Mouse (Mus musculus): Measurements from ENCODE around the gene Chn2.

The Chn2 gene

DNA sequence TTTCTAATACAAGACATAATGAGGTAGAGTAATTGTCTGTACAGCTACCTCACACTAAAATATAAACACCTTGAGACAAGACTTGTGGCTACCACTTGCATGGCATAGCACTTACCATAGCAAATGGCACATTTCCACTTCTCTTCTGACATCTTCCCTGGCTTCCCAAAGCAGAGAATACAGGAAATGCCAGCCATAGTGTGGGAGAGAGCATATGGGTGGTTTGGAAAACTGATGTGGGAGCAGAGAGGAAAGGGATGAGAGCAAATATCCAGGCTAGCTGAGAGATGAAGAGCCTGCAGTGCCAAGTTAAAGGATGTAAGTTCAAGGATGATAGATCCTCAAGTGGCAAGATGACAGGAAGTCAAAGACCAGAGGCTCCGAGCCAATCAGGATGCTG, 266.4 kb downstream of the Chn2 start:
- DNase-seq, result no peak

DNA sequence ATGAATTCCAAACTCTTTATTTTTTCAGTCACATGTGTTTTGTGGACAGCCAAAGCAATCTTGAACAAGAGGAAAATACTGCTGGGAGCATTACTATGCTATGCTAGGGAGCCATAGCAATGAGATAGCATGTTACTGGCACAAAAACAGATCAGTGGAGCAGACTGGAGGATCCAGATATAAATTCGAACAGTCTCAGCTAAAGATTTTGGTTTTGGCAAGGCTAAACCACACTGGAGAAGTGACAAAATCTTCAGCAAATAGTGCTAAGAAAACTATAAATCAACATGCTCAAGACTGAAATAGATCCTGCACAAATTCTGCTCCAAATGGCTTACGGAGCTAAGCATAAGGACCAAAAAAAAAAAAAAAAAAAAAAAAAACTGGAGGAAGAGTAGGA, 273.7 kb downstream of the Chn2 start:
- DNase-seq, result no peak

DNA sequence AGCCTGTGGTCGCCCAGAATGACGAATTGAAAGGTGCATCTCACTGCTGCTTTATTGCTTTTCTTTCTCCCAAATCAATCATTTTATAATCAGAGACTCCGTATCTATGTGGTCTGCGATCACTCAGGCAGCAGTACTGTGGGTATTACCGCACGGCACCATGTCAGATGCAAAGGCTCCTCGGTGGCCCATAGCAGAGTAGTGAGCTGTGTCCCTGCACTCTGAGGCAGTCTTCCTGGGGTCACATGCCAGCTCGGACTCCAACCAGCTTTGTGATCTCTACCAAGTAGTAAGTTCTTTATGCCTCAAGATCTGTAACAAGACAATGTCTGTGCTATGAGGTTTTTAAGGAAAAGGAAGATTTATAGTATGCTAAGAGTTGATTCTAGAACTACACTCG, 279.3 kb downstream of the Chn2 start:
- no peak for DNase-seq

DNA sequence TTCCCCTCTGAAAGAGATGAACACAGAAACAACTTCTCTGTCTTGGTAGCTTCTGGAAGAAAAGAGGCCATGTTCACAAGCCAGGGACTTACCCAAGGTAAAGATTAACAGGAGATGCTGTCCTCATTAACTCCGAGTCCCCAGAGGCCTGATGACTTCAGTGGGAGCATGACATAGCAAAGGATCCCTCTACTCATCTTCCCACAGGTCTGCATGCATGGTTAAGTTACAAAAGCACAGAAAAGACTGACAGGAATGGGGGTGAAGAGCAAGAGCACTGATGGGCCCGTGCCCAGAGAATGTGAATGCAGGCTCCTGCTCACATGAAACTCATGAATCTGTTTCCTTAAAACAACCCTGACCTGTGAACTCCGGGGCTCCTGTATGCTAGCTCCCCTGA, 279.8 kb downstream of the Chn2 start:
- peak; percentile 14 to 47 for DNase-seq

DNA sequence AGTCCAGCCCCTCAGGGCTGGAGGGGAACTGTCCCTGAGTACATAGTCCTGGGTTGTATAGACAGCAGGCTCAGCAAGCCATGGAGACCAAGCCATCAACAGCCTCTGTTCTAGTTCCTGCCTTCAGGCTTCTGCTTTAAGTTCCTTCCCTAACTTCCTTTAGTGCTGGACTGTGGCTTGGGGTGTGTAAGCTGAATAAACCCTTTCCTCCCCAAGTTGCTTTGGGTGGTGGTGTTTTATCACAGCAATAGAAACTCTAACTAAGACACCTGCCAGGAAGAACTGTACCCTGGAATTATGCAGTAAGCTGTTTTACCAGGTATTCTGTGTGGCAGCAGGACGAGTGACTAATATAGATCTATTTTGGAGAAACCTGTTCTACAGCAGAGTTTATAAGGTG, 280.9 kb downstream of the Chn2 start:
- no peak for DNase-seq

DNA sequence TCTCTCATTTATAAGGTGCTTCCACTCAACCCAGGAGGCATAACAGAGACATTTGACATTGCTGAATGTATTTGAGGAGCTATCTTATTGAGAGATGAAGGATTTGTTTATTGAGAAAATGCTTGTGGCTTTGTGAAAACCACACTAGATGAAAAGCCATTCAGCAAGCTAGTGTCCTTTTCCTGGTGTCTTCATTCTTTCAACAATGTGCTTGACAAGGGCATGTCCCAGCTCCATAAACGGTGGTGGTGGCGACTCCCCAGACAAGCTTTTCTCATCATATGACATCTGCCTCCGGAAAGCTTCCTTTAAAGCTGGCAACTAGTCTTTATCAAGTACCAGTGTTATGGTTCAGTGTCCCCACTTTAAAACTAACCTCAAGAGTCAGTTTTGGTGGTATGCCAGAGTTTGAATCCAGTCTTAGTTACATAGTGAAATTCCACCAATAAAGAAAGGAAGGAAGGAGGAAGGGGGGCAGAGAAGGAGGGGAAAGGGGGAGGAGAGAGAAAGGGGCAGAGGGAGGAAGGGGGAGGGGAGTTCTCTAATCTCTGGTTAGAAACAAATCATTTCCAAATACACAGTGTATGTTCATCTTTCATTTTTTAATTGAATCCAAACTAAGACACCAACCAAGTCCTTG, 286.0 kb downstream of the Chn2 start, which contains the start of gene Prr15:
Prr15 (plus strand) TSS at position 590 of the 640 bp plus-strand sequence.
- DNase-seq, result no peak

DNA sequence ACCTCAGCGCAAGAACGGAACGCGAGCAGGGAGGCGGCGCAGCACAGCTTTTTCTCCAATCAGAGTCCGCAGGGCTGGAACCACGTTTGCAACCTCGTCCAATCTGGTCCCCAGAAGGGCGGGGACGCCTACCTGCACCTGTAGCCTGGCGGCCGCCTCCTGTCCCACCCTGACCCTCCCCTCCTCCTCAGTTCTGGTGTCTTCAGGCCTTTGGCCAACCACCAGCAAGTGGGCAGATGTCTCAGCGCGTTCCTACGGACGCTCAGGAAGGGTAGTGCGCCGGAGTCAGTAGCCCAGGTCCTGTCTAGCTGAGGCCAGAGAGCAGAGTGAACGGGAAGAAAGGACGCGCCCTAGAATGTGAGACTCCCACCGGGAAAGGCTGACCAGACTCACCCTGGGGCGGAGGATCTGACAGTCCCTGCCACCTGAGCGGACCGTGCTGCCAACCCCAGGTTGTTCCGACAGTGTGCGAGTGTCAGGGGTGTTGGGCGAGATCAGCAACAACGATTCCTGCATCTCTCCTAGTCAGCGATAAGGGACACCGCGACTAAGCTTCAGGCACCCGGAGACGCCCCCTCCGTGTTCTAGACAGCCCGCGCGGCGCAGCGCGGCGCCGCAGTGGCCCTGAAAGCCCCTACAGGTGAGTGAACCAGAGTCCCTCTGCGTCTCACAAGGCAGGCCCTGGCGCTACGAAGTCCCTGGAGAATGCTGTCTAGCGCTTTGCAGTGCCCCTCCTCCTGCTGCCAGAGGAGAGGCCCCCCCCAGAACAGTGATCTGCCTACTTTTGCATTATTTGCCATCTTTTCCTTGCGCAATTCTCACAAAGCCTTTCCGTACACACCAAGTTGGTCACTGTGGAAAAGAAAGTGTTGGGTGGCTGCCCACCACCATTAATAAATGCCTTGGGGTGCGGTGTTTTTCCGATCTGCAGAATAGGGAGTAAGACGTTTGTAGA, 287.6 kb downstream of the Chn2 start:
- peak; percentile 88 to 95 for DNase-seq

DNA sequence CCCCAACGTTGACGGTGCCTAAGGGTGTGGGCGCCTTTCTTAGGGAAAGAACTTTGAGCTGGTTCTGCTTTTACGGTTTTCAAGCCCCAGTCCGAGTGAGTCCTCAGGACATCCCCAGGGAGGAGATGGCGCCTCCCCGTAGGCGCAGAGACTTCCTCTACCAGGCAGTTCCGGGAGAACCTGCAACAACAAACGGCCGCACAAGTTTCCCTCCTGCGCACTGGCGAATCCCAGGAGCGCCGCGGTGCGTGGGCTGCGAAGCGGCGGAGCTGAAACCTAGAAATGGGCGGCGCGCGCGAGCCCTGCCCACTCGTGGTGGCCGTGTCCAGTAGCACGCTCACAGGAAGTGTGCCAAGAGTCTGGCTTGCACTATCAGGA, 288.3 kb downstream of the Chn2 start:
- DNase-seq, result peak; percentile 79 to 87

DNA sequence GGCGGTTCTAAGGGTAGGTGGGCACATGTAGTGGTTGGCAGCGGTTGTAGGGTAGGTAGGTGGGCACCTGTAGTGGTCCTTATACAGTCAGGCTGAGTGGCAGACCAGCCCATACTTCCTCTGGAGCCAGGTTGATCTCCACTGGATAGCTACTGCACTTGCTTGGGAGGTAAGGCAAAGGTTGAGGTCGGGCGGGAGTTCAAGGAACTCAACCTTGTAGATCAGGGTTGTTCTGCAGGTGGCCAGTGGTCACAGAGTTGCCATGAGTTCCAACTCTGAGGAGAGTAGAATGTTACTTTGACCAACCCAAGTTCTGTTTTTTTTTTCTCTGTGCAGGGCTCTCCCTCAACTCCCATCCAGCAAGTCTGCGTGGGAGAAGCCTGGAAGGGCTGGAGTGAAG, 289.4 kb downstream of the Chn2 start:
- peak; percentile 20 to 67 for DNase-seq

DNA sequence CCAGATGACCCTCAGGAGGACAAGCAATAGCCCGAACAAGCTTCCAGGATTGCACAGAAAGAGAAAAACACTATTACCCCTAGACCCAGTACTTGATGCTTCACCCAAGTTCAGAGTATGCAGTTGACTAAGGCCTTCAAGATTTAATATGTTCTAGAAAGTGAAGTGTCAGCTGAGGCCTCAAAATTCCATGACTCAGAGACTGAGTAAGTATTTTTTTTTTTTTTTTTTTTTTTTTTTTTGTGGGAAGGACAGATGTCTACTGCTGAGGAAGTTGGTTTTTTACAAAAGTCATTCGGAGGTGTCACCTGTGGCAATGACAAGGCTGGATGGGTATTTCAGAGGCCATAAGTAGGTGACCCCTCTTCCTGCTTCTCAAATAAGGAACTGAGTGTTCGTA, 290.2 kb downstream of the Chn2 start:
- DNase-seq, result no peak

DNA sequence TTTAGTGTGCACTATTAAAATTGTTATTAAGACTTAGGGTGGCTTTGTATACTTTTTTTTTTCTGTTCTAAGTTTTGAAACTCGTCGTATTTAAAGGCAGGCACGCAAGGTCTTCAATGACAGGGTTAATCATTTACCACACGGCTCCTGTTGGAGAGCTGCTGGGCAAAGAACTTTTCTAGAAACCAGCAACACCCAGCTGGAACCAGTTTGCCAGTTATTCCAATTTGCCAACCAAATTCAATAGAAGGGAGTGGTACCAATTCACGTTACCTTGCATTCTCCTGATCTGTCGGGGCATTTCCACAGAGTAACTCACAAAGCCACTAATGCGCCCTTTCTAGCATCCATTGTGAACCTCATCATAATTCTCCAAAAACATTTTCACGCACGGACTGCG, 290.8 kb downstream of the Chn2 start:
- peak; percentile 65 to 79 for DNase-seq

DNA sequence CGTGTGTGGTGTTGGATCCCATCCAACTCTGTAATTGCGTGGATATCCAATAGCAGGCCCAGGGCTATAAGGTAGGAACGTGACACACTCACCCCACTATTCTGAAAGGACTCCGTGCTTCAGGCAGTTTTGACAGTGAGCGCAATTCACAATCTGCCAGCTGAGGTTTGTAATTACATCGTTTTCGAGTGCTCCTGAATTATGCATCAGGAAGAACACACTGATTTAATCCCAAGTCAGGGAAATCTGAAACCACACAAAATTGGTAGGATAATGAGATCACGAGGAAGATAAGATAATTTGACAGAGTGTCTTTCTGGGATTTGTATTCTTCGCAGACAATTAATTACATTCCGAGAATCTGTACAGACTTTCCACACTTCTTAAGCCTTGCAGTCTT, 292.4 kb downstream of the Chn2 start:
- DNase-seq, result no peak

DNA sequence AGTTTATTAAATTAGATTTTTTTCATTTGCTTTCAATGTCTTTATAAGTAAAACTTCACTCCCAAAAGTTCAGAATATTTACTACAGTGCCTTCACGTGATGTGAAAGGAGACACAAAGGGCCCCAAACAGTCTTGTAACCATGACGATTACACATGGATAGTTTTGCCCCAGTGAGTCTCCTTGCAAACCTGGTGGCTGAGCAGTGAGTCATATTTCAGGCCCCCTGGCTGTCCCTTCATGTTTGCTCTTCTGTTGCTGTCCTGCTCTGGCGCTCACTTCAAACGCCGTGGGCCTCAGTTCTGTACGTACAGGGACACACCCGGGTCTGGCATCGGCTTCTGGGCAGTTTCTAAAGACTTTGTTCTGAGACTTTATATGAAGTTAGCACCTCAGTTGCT, 292.8 kb downstream of the Chn2 start:
- no peak for DNase-seq

DNA sequence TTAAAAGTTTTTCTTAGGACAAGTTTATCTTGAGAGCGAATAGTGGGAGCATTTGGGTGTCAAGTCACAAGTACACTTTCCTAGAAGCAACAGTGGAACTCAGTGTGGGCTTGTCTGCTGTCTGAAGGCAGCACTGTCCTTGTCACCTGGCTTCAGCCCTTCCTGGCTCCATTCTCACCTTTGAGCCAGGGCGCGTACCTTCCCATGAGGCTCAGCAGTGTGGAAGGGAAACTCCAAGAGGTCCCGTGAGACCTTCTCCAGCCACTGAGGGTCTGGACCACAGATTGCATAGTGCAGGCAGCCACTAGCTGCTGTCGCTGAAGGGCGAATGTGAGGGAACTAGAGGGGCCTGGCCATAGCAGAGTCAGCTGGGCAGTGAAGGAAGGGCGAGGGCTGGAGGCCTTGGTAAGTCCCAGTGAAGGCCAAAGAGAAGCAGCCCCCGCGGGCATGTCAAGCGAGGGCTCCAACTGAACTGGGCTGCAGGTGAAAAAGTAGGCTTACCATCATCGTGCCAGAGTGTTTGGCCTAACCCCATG, 293.8 kb downstream of the Chn2 start:
- DNase-seq, result peak; percentile 21 to 50

DNA sequence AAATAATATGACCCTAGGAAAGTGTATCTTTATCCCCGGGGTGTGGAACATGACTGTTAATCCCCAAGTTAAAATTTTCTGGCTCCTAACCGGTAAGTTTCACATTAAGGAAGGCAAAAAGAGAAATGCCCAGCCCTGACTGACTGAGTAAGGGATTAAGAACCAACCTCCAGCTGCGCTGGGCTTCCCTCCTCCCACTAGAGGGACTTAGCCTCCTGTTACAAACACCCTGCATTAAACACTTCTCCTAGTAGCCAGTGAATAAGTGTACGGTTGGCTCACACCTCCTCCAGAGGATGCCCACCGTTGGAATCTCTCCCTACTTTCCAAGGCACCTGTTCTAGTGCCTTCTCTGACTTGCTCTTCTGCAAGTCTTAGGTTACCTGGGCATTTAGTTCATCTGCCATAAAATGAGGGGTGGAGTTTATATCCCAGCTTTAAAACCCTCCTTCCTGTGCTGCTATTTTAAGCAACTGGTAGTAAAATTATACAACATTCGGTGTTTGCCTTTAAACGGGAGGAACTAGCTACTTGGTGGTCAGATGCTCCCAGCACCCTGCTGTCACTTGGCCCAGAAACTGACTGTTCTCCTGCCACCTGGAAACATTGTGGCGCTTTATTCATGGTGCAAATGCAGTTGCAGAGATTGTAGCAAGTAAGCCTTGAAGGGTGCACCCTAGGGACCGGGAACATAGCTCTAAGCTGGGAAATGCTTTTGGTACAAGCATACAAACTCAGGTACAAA, 294.5 kb downstream of the Chn2 start:
- DNase-seq, result peak; percentile 46 to 82

DNA sequence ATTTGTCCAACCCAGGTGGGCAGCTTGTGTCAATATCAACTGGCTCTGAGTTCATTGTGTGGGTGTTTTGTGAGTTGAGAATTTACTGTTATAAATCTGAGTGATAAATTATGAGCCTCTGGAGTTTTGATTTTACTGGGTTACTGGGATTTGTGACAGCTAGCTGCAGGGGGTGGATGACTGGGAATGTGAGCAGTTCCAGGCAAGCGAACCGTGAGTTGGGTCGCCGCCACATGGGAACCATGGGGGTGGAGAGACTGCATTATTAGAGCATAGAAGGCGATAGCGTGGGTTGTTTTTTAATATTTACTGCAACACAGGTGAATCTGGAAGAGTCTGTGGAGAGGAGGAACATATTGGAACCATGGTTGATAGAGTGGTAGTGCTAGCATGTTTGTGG, 298.0 kb downstream of the Chn2 start:
- DNase-seq, result no peak

DNA sequence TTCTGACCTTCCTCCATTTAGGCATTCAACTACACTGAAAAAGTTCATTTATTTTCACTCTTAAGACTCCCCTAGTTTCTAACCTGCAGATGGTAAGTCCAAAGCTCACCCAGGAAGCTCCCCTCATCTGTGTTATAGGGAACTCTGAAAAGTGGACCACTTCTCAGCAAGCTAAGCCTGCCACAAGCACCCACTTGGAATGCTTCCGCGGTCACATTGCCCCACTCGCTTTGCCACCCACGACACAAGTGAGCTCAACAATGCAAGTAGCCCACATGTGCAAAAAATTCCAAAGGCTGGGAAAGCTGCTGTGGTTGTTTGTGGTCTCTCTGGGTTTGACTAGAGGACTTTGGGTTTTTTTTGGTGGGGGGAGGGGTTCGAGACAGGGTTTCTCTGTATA, 301.8 kb downstream of the Chn2 start:
- DNase-seq, result no peak

DNA sequence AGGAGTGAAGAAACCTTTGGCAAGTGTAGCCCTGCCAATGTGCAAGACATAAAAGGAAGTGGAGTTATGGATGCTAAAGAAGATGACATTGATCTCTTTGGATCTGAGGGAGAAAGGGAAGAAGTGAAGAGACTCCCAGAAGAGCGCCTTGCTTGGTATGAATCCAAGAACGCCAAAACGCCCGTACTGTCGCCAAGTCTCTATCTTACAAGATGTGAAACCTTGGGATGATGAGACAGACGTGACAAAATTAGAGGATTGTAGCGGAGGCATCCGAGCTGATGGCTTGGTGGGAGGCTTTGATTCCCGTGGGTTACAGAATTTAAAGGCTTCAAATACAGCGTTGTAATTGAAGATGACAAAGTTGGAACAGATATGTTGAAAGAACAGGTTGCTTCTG, 302.9 kb downstream of the Chn2 start:
- DNase-seq, result no peak

All from kidney, postnatal 25 days (tissue).